Mouse (Mus musculus): ENCODE data around the gene Rbpj. TPM values are rescaled to one million over a fixed set of nuclear protein-coding genes. Genes with fewer than 3 reads are reported as not detected.

The Rbpj gene
- polyA plus RNA-seq, 1 experiment from 2014 or later = 30.0 TPM

Other genes with a start within 250 kb of the Rbpj start
- 73.4 and 81.3 TPM in 2 replicates for gene Smim20, start 199.1 kb upstream of the Rbpj start, polyA plus RNA-seq (2015; fragmentation: Nextera tagmentation; extraction: Ambion mirVana)
- gene Cckar, start 241.6 kb downstream of the Rbpj start, polyA plus RNA-seq (2015; fragmentation: Nextera tagmentation; extraction: Ambion mirVana) = 79.0 and 80.3 TPM in 2 replicates

All from stomach, embryonic 16.5 days (tissue).